Mouse (Mus musculus) MEL (cell line): Measurements from ENCODE around the gene Fer1l4.

Experiments
- CTCF ChIP-seq, 3 experiments: IDR thresholded peaks in 2 of 3; conservative IDR thresholded peaks in 1 of 3; 2 replicates each; pipeline ENCODE4 v1.5.1; 2011 to 2012; ENCODE audit warnings: low read length in 3 of 3, low read depth in 2 of 3, mild to moderate bottlenecking in 2 of 3, improper control_type of control experiment in 1 of 3, inconsistent platforms in 1 of 3, mixed read lengths in 1 of 3, moderate library complexity in 1 of 3; ENCODE audit not compliant: control insufficient read depth in 1 of 3, insufficient read depth in 1 of 3, poor library complexity in 1 of 3, severe bottlenecking in 1 of 3
- ELF1 ChIP-seq: IDR thresholded peaks from 2 replicates; pipeline ENCODE4 v1.6.1; 2014; ENCODE audit warnings: low read depth, mild to moderate bottlenecking, inconsistent platforms, low read length, improper control_type of control experiment, moderate library complexity
- EP300 ChIP-seq, 2 experiments: IDR thresholded peaks; 2 replicates each; pipeline ENCODE4 v1.6.1; 2011; ENCODE audit warnings: improper control_type of control experiment in 2 of 2, low read length in 2 of 2, low read depth in 1 of 2, mild to moderate bottlenecking in 1 of 2

DNA sequence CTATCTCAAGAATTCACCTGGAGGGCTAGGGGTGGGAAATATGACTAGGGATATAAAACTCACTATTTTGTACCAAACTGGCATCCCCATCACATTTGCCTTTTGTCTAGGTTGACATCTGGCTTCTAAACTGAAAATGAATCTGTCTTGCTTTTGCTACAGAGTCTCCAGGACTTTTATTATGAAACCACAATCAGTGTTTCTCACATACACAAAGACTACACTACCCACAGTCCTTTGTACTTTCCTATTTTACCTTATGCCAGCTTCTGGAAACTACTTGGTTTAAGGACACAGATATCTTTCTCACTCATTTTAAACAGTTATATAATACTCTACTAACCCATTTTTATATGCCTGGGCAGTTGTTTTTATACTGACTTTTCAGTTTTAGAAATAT lies 27.3 kb downstream of the Fer1l4 start:
- TF ChIP-seq CTCF (IDR thresholded peaks at IDR 0.05 in 2 of 3, conservative IDR thresholded peaks at IDR 0.05 in 1 of 3; ENCODE audit: control insufficient read depth in 1 of 3, insufficient read depth in 1 of 3, low read depth in 2 of 3, low read length in 3 of 3, poor library complexity in 1 of 3, severe bottlenecking in 1 of 3) (no peak), ELF1 (no peak), EP300 (IDR thresholded peaks at IDR 0.05; ENCODE audit: low read depth in 1 of 2, low read length in 2 of 2) (no peak)
